Mouse (Mus musculus): ENCODE measurements around the gene Zfp462. TPM values are rescaled to one million over a fixed set of nuclear protein-coding genes. Genes with fewer than 3 reads are reported as not detected.

Zfp462 gene
- total RNA-seq, 4 experiments from 2014 or later: 4.4 to 7.8 (median 6.4) TPM

GRCm38 (mm10) chr4:54996064-54996463 lies 51.2 kb downstream of the Zfp462 start:
- DNase-seq (ENCODE audit: low spot score): no peak

- DNase-seq (ENCODE audit: low spot score): no peak
Observed at GRCm38 (mm10) chr4:54998146-54998841, 53.4 kb downstream of the Zfp462 start.

DNA sequence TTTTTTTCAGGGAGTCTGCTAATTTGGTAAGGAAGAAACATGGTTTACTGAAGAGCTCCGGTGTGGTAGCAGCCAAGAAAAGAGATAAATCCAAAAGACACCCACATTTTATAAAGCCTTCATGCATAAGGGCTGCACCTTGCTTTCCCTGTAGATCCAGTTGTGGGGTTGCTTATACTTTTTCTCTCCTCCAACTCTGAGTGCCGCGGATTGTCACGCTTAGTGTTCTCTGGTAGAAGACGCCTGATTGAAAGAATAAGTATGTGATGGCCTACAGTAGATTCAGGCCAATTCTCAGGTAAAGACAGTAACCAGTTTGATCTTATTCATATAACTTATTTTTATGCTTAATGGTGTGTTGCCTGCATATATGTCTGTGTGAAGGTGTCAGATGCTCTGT lies 54.7 kb downstream of the Zfp462 start:
- no peak for DNase-seq (ENCODE audit: low spot score)

DNA sequence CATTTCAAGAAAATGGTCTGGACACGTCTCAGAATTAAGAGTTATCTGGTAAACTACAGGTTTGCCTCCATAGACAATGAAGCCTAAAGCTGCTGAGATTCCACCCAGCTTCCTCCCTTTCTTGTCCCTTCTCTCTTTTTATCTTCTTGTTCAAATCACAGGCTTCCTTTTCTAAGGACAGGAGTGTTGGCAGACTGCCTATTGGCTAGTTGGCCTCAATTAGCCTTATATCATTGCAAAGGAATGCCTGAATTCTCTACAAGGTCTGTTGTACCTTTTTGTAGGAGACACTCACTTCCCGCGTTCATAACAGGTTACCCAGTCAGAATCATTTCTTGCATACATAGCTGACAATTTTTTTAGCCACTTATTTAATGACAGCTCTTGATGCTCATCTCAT lies 56.5 kb downstream of the Zfp462 start:
- peak; percentile 65 for DNase-seq (ENCODE audit: low spot score)

GRCm38 (mm10) chr4:55003128-55003527 lies 58.3 kb downstream of the Zfp462 start:
- no peak for DNase-seq (ENCODE audit: low spot score)

DNA sequence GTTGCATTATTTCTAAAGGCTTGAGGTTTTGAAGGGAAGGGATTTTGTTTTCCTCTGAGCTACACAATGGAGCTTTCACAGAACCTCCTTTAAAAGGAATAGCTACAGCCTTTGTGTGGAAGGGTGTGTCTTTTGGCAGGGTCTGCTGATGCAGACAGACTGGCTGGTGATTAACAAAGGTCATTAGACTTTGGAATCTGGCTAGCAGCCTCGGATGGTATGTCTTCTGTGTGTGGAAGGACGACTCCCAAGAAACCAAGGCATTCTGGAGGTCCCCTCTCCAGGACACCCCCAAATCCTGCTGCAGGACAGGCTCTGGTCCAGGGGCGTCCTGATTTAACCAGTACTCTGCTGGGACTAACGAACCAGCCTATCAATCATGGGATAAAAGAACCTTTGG lies 60.2 kb downstream of the Zfp462 start:
- peak; percentile 38 for DNase-seq (ENCODE audit: low spot score)

DNA sequence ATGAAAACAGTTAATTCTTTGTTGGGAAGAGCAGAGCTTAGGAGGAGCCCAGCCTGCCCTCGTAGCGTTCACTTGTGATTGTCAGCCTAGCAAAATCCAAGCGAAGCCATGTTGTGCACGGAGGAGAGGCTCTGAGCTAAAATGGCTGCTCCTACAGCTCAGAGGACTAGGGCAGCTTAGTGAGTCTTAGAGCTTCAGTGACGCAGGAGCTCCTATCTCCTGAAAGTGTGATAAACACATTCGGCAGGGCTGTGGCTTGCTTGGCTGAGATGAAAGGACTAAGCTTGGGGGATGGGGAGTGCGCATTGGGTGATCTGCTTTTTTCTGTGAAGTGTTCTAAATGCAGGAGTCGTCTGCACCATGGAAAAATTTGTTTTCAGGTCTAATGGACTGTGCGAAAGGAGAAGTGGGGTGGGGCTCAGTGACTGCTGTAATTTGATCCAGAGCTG lies 60.7 kb downstream of the Zfp462 start:
- peak; percentile 27 for DNase-seq (ENCODE audit: low spot score)

DNA sequence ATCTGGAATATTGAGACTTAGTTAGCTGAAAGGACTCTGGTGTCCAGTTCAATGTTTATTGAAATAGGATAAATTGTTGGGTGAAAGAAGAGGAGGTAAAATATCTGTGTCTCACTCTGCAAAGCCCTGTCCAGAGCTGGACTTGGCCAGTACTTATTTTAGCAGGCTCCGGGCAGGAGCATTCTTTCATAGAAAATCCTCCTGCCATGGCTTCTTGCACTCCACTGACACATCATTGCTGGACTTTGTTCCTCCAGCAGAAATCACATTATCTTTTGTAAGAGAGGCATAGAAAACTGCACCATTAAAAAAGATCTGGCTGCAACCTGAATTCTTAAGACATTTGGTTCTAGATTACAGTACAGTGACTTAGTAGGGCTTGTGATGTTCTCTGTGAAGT lies 61.2 kb downstream of the Zfp462 start:
- DNase-seq (ENCODE audit: low spot score): no peak

DNA sequence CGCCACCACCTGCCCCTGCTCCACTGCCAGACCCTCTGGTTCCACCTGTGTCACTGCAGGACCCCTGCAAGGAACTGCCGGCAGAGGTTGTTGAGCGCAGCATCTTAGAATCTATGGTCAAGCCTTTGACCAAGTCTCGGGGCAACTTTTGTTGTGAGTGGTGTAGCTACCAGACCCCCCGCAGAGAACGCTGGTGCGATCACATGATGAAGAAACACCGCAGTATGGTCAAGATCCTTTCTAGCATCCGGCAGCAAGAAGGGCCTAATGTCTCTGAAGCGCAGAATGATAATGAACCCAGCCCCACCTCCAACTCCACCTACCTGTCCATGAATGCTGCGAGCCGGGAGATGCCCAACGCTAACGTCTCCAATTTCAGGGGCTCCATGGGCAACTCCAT lies 63.8 kb downstream of the Zfp462 start:
- no peak for DNase-seq (ENCODE audit: low spot score)

GRCm38 (mm10) chr4:55011391-55011790 lies 66.5 kb downstream of the Zfp462 start:
- DNase-seq (ENCODE audit: low spot score): no peak

- no peak for DNase-seq (ENCODE audit: low spot score)
Observed at GRCm38 (mm10) chr4:55013563-55014248, 68.9 kb downstream of the Zfp462 start.

GRCm38 (mm10) chr4:55014731-55015463 lies 70.0 kb downstream of the Zfp462 start:
- DNase-seq (ENCODE audit: low spot score): no peak

DNA sequence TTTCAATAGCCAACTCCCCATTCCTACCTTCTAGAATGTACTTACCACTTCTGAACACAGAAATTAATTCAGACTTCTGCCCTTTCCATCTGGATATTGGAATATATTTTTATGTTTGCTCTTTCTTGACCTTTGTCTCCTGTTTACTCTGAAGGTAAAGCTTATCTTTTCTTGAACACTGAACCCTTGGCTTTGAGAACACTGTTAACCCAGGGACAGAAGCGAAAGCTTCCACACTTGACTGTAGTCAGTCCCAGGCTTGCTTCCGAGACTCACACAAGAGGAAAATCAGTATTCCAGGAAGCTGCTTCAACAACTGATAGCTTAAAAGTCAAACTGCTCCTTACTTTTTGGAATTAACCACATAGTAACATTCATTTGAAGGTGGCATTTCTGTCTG lies 70.7 kb downstream of the Zfp462 start:
- no peak for DNase-seq (ENCODE audit: low spot score)

GRCm38 (mm10) chr4:55026109-55026646 lies 81.3 kb downstream of the Zfp462 start:
- DNase-seq (ENCODE audit: low spot score): peak; percentile 73

DNA sequence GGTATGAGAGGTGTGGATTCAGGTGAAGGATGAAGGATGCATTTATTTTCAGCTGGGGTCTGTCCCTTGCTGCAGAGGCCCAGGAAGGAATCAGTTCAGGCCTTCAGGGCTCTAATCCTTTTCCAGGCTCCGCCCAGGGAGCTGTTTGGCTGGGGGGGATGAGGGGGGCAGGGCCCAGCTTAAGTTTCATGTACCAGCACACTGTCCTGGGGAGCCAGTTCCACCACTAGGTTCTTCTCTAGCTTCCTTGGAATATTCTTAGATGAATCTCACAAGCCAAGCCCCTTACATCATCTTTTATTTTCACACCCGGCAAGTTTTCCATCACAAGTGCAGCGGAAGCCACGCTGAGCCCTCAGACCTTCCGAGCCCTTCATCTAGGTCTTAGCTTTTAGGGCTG lies 85.6 kb downstream of the Zfp462 start:
- no peak for DNase-seq (ENCODE audit: low spot score)

DNA sequence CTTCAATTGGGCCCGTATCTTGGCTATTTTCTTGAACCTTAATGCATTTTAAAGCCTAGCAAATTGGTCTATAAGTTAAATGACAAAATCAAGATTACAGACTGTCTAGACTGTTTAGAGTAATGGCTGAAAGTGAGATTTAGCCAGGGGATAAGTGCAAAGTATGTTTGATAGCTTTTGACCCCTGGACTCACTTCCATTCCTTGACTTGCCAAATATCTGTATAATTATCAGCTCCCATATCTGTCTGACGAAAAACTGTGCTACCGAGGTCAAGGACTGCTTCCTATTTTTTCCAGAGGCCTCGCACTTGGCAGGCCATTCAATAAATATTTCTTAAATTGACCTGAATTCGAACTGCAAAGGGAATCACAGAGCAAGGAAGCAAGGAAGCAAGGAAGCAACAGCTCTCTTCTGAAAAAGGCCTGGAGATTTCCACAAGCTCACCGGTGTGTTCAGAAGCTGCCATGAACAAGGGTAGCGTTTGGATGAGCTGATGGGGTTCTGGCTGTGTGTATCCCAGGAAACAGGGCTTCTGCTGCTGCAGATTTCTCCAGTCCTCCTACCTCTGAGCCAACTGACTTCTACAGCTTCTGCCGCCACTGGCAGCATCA lies 87.6 kb downstream of the Zfp462 start:
- no peak for DNase-seq (ENCODE audit: low spot score)

DNA sequence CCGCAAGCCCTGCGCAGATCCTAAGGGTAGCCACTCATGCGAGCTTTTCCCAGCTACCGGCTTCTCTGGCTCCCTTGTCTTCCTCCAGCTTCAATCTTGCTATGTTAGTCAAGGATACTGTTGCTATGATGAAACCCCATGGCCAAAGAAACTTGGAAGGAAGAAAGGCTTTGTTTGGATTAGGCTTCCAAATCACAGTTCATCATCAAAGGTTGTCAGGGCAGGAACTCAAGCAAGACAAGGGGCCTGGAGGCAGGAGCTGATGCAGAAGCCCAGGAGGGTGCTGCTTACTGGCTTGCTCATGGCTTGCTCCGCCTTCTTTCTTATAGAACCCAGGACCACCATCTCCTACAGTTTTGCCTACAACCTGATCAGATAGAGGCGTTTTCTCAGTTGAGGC lies 88.6 kb downstream of the Zfp462 start:
- no peak for DNase-seq (ENCODE audit: low spot score)

GRCm38 (mm10) chr4:55038139-55038538 lies 93.3 kb downstream of the Zfp462 start:
- DNase-seq (ENCODE audit: low spot score): no peak

DNA sequence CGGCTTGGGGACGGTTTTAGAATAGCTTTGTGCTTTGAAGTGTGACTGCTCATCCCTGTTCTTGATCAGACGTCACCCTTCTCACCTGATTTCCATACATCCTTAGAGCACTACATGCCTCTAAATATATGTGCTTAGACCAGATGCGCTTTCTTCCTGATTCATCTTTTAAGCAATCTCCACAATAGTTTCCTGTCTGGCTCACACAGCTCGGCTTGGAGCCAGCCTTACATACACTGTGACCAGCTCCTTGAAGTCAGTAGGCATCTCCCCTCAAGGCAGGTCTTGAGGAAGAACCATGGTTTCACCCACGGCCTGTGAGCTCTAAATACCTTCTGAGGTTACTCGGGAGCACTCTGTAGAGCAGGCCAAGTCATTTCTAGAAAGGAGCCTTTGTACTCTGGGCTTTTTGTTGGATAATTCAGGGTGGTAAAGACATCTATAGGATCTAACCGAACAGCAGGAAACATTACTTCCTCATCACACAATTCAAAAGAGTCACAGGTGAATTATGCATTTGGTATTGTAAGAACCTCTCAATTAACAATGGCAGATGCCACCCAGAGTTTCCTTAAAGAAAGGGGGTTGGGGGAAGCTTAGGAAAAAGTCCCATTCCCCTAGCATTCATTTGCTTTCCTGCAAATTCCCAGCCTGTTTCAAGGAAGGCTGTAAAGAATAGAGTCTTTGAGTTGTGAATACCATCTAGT lies 95.6 kb downstream of the Zfp462 start:
- DNase-seq (ENCODE audit: low spot score): no peak

DNA sequence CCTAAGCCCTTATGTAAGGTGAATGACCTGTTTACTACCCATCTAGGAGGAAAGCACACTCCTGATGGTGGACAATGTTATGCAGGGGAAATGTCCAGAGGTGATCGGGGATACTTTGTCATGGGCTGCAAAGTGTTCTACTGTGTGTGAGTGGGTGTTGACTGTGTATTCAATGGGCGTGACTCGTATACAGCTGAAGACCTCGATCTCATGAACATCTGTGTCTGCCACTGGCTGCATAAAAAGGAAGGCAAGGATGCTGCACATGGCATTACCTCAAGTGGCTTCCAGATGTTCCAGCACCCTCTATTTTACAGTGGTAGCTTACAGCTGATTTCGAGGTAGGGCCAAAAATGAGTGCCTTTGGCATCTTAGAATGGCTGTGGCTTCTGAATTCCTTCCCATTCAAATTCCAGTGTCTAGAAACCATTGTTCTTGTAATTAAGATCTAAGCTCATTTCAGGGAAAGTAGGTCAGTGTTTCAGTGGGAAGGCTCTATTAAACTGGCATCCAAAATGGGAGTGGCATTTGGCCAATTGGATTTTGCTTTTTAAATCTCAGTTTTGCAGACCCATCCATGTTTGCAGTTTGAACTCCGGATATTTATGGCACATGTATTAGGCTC lies 96.4 kb downstream of the Zfp462 start:
- no peak for DNase-seq (ENCODE audit: low spot score)

DNA sequence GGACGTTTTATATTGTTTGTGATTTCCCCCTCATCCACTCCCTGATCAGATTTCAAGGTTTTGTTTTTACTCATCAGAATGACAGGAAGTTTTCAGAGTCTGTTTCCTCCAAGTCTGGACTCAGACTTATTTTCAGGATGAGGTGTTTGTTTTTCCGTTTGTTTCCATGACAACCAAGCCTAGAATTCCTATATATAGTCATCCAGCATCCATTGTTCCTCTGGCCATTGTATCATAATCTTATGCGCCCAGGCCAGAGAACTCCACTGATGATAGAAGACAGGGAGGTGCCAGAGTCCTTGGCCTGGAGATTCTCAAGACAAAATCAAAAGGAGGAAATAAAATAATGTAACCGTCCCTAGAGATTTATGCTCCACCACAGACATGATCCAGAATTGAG lies 97.7 kb downstream of the Zfp462 start:
- DNase-seq (ENCODE audit: low spot score): peak; percentile 73

Measured in heart, adult 8-10 months (tissue).